Mouse (Mus musculus): ENCODE data around the gene Kalrn. TPM values are rescaled to one million over a fixed set of nuclear protein-coding genes. Genes with fewer than 3 reads are reported as not detected.

The Kalrn gene
- polyA plus RNA-seq, 2 experiments: 8.8 to 11.7 TPM

DNA sequence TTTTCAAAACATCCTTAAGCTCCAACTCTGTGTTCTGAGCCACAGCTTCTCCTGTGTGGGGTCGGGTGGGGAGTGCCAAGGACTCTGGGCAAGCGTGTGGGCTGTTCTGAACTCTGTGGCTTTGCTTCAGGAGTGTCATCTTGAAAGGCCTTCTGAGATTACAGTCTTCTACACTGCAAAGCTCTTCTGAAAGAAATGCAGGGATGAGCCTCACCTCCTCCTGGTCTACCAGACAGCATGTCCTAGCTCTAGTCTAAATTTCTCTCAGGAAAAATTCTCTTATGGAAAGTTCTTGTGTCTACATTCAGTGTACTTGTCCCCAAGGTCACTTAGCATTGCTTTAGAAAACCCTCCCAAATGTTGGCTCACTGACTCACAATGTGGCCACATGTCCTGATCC is 438.3 kb downstream of the Kalrn start:
- no peak overlapping the region for H3K4me3 ChIP-seq (replicated peaks; ENCODE audit: low read length)
- H3K9ac ChIP-seq (ENCODE audit: low read depth, low read length, severe bottlenecking): no peak overlapping the region
- DNase-seq (ENCODE audit: low spot score) (no peak), ATAC-seq (ENCODE audit: low FRiP score, low read depth) (no peak)
- H3K27ac ChIP-seq (replicated peaks; ENCODE audit: low read depth, low read length): no peak overlapping the region
- H3K4me1 ChIP-seq (ENCODE audit: control insufficient read depth, insufficient read depth, low read length): no peaks in the 10 kb centered on the region
- no peaks in the 10 kb centered on the region for H3K9me3 ChIP-seq (ENCODE audit: control insufficient read depth, low read length)
- no peaks in the 10 kb centered on the region for H3K36me3 ChIP-seq (ENCODE audit: control insufficient read depth, insufficient read depth, low read length)
- H3K4me2 ChIP-seq (replicated peaks; ENCODE audit: low read depth, low read length, severe bottlenecking): no peak overlapping the region
- no peaks in the 10 kb centered on the region for H3K27me3 ChIP-seq (ENCODE audit: control insufficient read depth, insufficient read depth, low read length)
- WGBS: 85% methylated on average over 2 of the region's 2 CpGs
- TF ChIP-seq POLR2A (IDR thresholded peaks at IDR 0.05; ENCODE audit: borderline replicate concordance, extremely low read depth, insufficient read depth, insufficient read length): no peak

DNA sequence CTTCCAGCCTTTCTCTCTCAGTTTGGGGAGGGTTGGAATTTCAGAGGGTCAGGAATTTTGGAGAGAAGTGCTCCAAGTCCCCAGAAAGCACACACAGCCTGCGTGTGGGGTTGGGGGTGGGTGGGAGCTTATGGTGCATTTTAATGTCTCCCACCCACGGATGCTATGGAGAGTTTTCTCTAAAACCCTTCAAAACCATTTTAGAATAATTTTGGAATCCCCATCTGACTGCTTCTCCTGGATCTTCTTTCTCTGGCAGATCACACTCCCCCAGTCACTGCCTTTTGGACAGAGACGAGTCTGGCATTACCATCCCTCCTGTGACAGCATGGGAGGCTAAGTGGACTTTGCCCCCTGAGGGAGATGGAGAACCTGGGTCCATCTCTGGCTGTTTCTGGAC is 438.7 kb downstream of the Kalrn start:
- no peaks in the 10 kb centered on the region for H3K27me3 ChIP-seq (ENCODE audit: control insufficient read depth, insufficient read depth, low read length)
- DNase-seq (ENCODE audit: low spot score): no peak
- H3K4me1 ChIP-seq (ENCODE audit: control insufficient read depth, insufficient read depth, low read length): no peaks in the 10 kb centered on the region
- H3K4me3 ChIP-seq (replicated peaks; ENCODE audit: low read length): no peak overlapping the region
- no peak for ATAC-seq (ENCODE audit: low FRiP score, low read depth)
- no peaks in the 10 kb centered on the region for H3K9me3 ChIP-seq (ENCODE audit: control insufficient read depth, low read length)
- H3K36me3 ChIP-seq (ENCODE audit: control insufficient read depth, insufficient read depth, low read length): no peaks in the 10 kb centered on the region
- WGBS: 51% methylated on average over 3 of the region's 3 CpGs
- no peak for TF ChIP-seq POLR2A (IDR thresholded peaks at IDR 0.05; ENCODE audit: borderline replicate concordance, extremely low read depth, insufficient read depth, insufficient read length)
- no peak overlapping the region for H3K9ac ChIP-seq (ENCODE audit: low read depth, low read length, severe bottlenecking)
- H3K27ac ChIP-seq (replicated peaks; ENCODE audit: low read depth, low read length): no peak overlapping the region
- H3K4me2 ChIP-seq (replicated peaks; ENCODE audit: low read depth, low read length, severe bottlenecking): no peak overlapping the region

DNA sequence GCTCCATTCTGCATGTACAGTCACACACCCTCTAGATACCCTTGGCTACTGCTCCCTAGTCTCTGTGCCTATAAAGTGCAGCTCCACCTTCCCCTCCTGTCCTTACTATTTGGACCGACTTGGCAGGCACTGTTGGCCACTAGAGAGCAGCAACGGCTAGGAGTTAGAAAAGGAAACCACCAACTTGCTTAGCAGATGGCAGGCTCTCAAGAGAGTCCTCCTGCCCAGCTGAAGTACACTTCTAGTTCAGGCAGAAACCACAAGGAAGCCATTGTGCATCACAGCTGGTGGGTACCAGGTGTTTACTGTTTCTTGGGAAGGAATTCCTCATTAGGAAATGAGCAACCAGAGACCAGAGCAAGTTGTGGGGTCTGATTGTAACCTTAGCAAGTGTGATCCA is 447.7 kb downstream of the Kalrn start:
- Histone ChIP-seq H3K27me3 (ENCODE audit: control insufficient read depth, insufficient read depth, low read length) (no peaks in the 10 kb centered on the region), H3K9me3 (ENCODE audit: control insufficient read depth, low read length) (no peaks in the 10 kb centered on the region), H3K36me3 (ENCODE audit: control insufficient read depth, insufficient read depth, low read length) (no peaks in the 10 kb centered on the region), H3K4me3 (replicated peaks; ENCODE audit: low read length) (no peak overlapping the region), H3K27ac (replicated peaks; ENCODE audit: low read depth, low read length) (no peak overlapping the region), H3K9ac (ENCODE audit: low read depth, low read length, severe bottlenecking) (no peak overlapping the region), H3K4me1 (ENCODE audit: control insufficient read depth, insufficient read depth, low read length) (no peaks in the 10 kb centered on the region), H3K4me2 (replicated peaks; ENCODE audit: low read depth, low read length, severe bottlenecking) (no peak overlapping the region)
- 0% methylated on average over 2 of the region's 2 CpGs for WGBS
- peak; percentile 81 for DNase-seq (ENCODE audit: low spot score)
- no peak for TF ChIP-seq POLR2A (IDR thresholded peaks at IDR 0.05; ENCODE audit: borderline replicate concordance, extremely low read depth, insufficient read depth, insufficient read length)
- peak; percentile 76 for ATAC-seq (ENCODE audit: low FRiP score, low read depth)

DNA sequence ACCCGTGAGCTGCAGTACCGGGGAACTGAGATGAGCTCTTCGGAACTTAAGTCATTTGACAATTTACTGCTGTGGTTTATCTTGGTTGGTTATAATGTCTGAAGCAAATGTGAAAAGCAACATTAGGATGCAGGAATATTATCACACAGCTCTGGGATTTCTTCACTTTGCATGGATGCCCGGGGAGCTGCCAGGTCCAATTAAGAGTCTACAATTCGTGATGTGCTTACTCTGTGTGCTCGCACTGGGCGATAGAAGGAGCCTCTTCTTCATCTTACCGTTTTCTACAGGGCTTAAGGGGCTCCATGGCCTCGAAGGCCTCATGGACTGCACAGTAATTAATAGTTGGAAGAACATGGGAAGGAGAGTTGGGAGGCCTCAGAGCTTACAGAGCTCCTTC is 450.8 kb downstream of the Kalrn start:
- Histone ChIP-seq H3K27ac (replicated peaks; ENCODE audit: low read depth, low read length) (no peak overlapping the region), H3K4me2 (replicated peaks; ENCODE audit: low read depth, low read length, severe bottlenecking) (no peak overlapping the region), H3K27me3 (ENCODE audit: control insufficient read depth, insufficient read depth, low read length) (no peaks in the 10 kb centered on the region), H3K36me3 (ENCODE audit: control insufficient read depth, insufficient read depth, low read length) (no peaks in the 10 kb centered on the region), H3K4me3 (replicated peaks; ENCODE audit: low read length) (no peak overlapping the region), H3K9ac (ENCODE audit: low read depth, low read length, severe bottlenecking) (no peak overlapping the region), H3K9me3 (ENCODE audit: control insufficient read depth, low read length) (no peaks in the 10 kb centered on the region), H3K4me1 (ENCODE audit: control insufficient read depth, insufficient read depth, low read length) (no peaks in the 10 kb centered on the region)
- TF ChIP-seq POLR2A (IDR thresholded peaks at IDR 0.05; ENCODE audit: borderline replicate concordance, extremely low read depth, insufficient read depth, insufficient read length): no peak
- ATAC-seq (ENCODE audit: low FRiP score, low read depth): no peak
- DNase-seq (ENCODE audit: low spot score): no peak
- WGBS: 92% methylated on average over 9 of the region's 9 CpGs

DNA sequence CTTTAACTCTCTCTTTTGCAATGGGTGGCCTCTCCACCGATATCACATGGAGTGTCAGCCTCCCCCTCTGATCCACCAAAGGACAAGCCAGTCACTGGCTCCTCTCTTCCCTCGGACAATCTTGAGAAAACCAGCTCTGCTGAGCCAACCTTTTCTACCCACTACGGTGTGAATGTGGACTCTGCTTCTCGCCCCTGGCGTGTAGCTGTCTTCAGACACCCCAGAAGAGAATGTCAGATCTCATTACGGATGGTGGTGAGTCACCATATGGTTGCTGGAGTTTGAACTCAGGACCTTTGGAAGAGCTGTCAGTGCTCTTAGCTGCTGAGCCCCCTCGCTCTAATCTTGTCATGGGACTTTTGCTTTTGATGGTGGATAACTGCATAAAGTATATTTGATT is 452.0 kb downstream of the Kalrn start:
- WGBS: 79% methylated on average over 7 of the region's 7 CpGs
- ATAC-seq (ENCODE audit: low FRiP score, low read depth) (no peak), DNase-seq (ENCODE audit: low spot score) (no peak)
- no peak overlapping the region for H3K9ac ChIP-seq (ENCODE audit: low read depth, low read length, severe bottlenecking)
- no peaks in the 10 kb centered on the region for H3K4me1 ChIP-seq (ENCODE audit: control insufficient read depth, insufficient read depth, low read length)
- no peaks in the 10 kb centered on the region for H3K9me3 ChIP-seq (ENCODE audit: control insufficient read depth, low read length)
- no peak overlapping the region for H3K27ac ChIP-seq (replicated peaks; ENCODE audit: low read depth, low read length)
- no peak overlapping the region for H3K4me3 ChIP-seq (replicated peaks; ENCODE audit: low read length)
- no peak for TF ChIP-seq POLR2A (IDR thresholded peaks at IDR 0.05; ENCODE audit: borderline replicate concordance, extremely low read depth, insufficient read depth, insufficient read length)
- H3K27me3 ChIP-seq (ENCODE audit: control insufficient read depth, insufficient read depth, low read length): no peaks in the 10 kb centered on the region
- H3K4me2 ChIP-seq (replicated peaks; ENCODE audit: low read depth, low read length, severe bottlenecking): no peak overlapping the region
- H3K36me3 ChIP-seq (ENCODE audit: control insufficient read depth, insufficient read depth, low read length): no peaks in the 10 kb centered on the region

DNA sequence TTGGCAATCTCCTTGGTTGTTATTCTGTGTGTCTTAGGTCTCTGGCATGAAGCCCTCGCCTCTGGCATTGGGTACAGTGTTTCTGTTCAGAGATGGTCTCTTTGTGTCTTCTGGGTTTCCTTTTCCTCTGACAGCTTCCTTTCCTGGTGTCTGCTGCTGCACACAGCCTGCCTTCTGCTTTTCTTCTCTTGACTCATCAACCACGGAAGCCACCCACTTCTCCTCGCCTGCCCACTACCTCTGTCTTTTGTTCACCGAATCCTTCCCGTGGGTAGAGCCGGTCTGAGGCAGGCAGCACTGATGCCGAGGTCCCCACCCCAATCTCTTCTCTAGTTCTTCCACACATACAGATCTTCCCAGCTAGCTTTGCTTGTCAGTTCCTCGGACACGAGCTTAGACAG is 452.5 kb downstream of the Kalrn start:
- no peak overlapping the region for H3K4me3 ChIP-seq (replicated peaks; ENCODE audit: low read length)
- ATAC-seq (ENCODE audit: low FRiP score, low read depth) (no peak), DNase-seq (ENCODE audit: low spot score) (no peak)
- H3K27me3 ChIP-seq (ENCODE audit: control insufficient read depth, insufficient read depth, low read length): no peaks in the 10 kb centered on the region
- no peak overlapping the region for H3K4me2 ChIP-seq (replicated peaks; ENCODE audit: low read depth, low read length, severe bottlenecking)
- H3K27ac ChIP-seq (replicated peaks; ENCODE audit: low read depth, low read length): no peak overlapping the region
- H3K4me1 ChIP-seq (ENCODE audit: control insufficient read depth, insufficient read depth, low read length): no peaks in the 10 kb centered on the region
- no peaks in the 10 kb centered on the region for H3K9me3 ChIP-seq (ENCODE audit: control insufficient read depth, low read length)
- no peaks in the 10 kb centered on the region for H3K36me3 ChIP-seq (ENCODE audit: control insufficient read depth, insufficient read depth, low read length)
- H3K9ac ChIP-seq (ENCODE audit: low read depth, low read length, severe bottlenecking): no peak overlapping the region
- 74% methylated on average over 9 of the region's 9 CpGs for WGBS
- TF ChIP-seq POLR2A (IDR thresholded peaks at IDR 0.05; ENCODE audit: borderline replicate concordance, extremely low read depth, insufficient read depth, insufficient read length): no peak

Data from limb, embryonic 14.5 days (tissue).